7 mouse cellular contexts compared by ENCODE assay signal in genomic region chr19:6400096-6401086, GRCm38 (mm10). TPM values are rescaled to one million over a fixed set of nuclear protein-coding genes. Genes with fewer than 3 reads are reported as not detected.
A peak's percentile ranks its signal among the peaks of the same experiment; 100 is the strongest.
DNase-seq lines count a peak whose midpoint lies in the region; ATAC-seq and TF ChIP-seq lines count a peak whose summit lies in the region.

No protein-coding gene starts in this region.

- H3K27me3 ChIP-seq in testis, adult 2 months (ENCODE audit: control insufficient read depth, insufficient read depth, low read length) = no peaks in the 10 kb centered on the region
- peaks cover 44% of the 10 kb centered on the region for H3K27me3 ChIP-seq in embryonic facial prominence, embryonic 15.5 days
- peaks cover 25% of the 10 kb centered on the region for H3K27me3 ChIP-seq in intestine, embryonic 16.5 days (replicated peaks; ENCODE audit: control insufficient read depth, insufficient read depth, low read length)
- peaks cover 76% of the 10 kb centered on the region for H3K27me3 ChIP-seq in midbrain, embryonic 10.5 days (ENCODE audit: low read depth, poor library complexity, severe bottlenecking)

- H3K36me3 ChIP-seq in testis, adult 2 months (ENCODE audit: control insufficient read depth, insufficient read depth, low read length) = no peaks in the 10 kb centered on the region
- no peaks in the 10 kb centered on the region for H3K36me3 ChIP-seq in embryonic facial prominence, embryonic 15.5 days
- H3K36me3 ChIP-seq in intestine, embryonic 16.5 days (ENCODE audit: control insufficient read depth, insufficient read depth, low read length) = no peaks in the 10 kb centered on the region
- no peaks in the 10 kb centered on the region for H3K36me3 ChIP-seq in midbrain, embryonic 10.5 days

- ATAC-seq in embryonic facial prominence, embryonic 15.5 days (ENCODE audit: insufficient number of reproducible peaks, low FRiP score, low TSS enrichment, low read depth) = 0 out of 2 replicates have a peak, but pooled peaks have one; percentile 1
- ATAC-seq in intestine, embryonic 16.5 days = peak; percentile 1; the same call in 1 of the 2 replicates

- no peaks in the 10 kb centered on the region for H3K9me3 ChIP-seq in embryonic facial prominence, embryonic 15.5 days (replicated peaks)
- H3K9me3 ChIP-seq in intestine, embryonic 16.5 days (ENCODE audit: control insufficient read depth, low read length) = no peaks in the 10 kb centered on the region
- H3K9me3 ChIP-seq in midbrain, embryonic 10.5 days (replicated peaks) = no peaks in the 10 kb centered on the region

- TF ChIP-seq CTCF in testis, adult 2 months (IDR thresholded peaks at IDR 0.05; ENCODE audit: control insufficient read depth, insufficient read depth, insufficient replicate concordance, low read depth, low read length) = no peak

- peak overlapping the region; percentile 97 for H3K4me2 ChIP-seq in embryonic facial prominence, embryonic 15.5 days (replicated peaks)
- peak overlapping the region; percentile 100 for H3K4me2 ChIP-seq in intestine, embryonic 16.5 days (ENCODE audit: low read depth, low read length)

- H3K4me1 ChIP-seq in testis, adult 2 months (ENCODE audit: control insufficient read depth, insufficient read depth, low read length) = peaks cover 22% of the 10 kb centered on the region
- peaks cover 37% of the 10 kb centered on the region for H3K4me1 ChIP-seq in embryonic facial prominence, embryonic 15.5 days
- peaks cover 28% of the 10 kb centered on the region for H3K4me1 ChIP-seq in intestine, embryonic 16.5 days (ENCODE audit: control insufficient read depth, insufficient read depth, low read length)
- H3K4me1 ChIP-seq in midbrain, embryonic 10.5 days = peaks cover 68% of the 10 kb centered on the region

- WGBS in embryonic facial prominence, embryonic 15.5 days = 1% methylated on average over 29 of the region's 29 CpGs
- 2% methylated on average over 29 of the region's 29 CpGs for WGBS in intestine, embryonic 16.5 days
- WGBS in midbrain, embryonic 10.5 days = 4% methylated on average over 29 of the region's 29 CpGs

- 0 out of 2 replicates have a peak overlapping the region, but pooled peaks have one; percentile 35 for H3K9ac ChIP-seq in embryonic facial prominence, embryonic 15.5 days
- peak overlapping the region; percentile 72 for H3K9ac ChIP-seq in intestine, embryonic 16.5 days (ENCODE audit: low read depth, low read length)

- DNase-seq in testis, postnatal 14 days (ENCODE audit: low spot score) = no peak
- no peak for DNase-seq in midbrain, embryonic 10.5 days (ENCODE audit: low spot score)
- peak; percentile 75 for DNase-seq in thymus, postnatal 14 days
- DNase-seq in adipocyte (ENCODE audit: low spot score) = no peak

- H3K4me3 ChIP-seq in testis, adult 2 months (ENCODE audit: control insufficient read depth, low read depth, low read length) = peak overlapping the region; percentile 22
- peak overlapping the region; percentile 52 for H3K4me3 ChIP-seq in embryonic facial prominence, embryonic 15.5 days (replicated peaks)
- peak overlapping the region; percentile 71 for H3K4me3 ChIP-seq in intestine, embryonic 16.5 days (ENCODE audit: low read length)
- H3K4me3 ChIP-seq in midbrain, embryonic 10.5 days = peak overlapping the region; percentile 66

- no peak overlapping the region for H3K27ac ChIP-seq in testis, adult 2 months (ENCODE audit: control insufficient read depth, insufficient read depth, low read depth, low read length)
- no peak overlapping the region for H3K27ac ChIP-seq in embryonic facial prominence, embryonic 15.5 days (replicated peaks)
- peak overlapping the region; percentile 57; the same call in 1 of the 2 replicates for H3K27ac ChIP-seq in intestine, embryonic 16.5 days (ENCODE audit: low read length)
- H3K27ac ChIP-seq in midbrain, embryonic 10.5 days (replicated peaks) = peak overlapping the region; percentile 87

- no peak for TF ChIP-seq POLR2A in testis, adult 2 months (IDR thresholded peaks at IDR 0.05; ENCODE audit: control insufficient read depth, low read depth, low read length)

RNA-seq across cellular contexts. Expression of gene Rasgrp2, which starts 1.3 kb away (rescaled TPM):
- 8.2 and 8.4 TPM in 2 replicates for polyA plus RNA-seq in testis, adult 2 months (2012; rRNA removed)
- polyA plus RNA-seq in embryonic facial prominence, embryonic 15.5 days (2015; fragmentation: Nextera tagmentation; extraction: Ambion mirVana) = 39.9 and 45.0 TPM in 2 replicates
- polyA plus RNA-seq in intestine, embryonic 16.5 days (2015; fragmentation: Nextera tagmentation; extraction: Ambion mirVana) = 41.8 and 47.0 TPM in 2 replicates
- 13.5 and 16.3 TPM in 2 replicates for polyA plus RNA-seq in midbrain, embryonic 10.5 days (2016; fragmentation: Nextera tagmentation; extraction: Ambion mirVana)

RNA-seq across cellular contexts. Expression of gene Pygm, which starts 16.2 kb away (rescaled TPM):
- polyA plus RNA-seq in testis, adult 2 months (2012; rRNA removed) = 6.9 and 7.6 TPM in 2 replicates
- polyA plus RNA-seq in embryonic facial prominence, embryonic 15.5 days (2015; fragmentation: Nextera tagmentation; extraction: Ambion mirVana) = 35.6 and 38.9 TPM in 2 replicates
- 6.0 and 6.8 TPM in 2 replicates for polyA plus RNA-seq in intestine, embryonic 16.5 days (2015; fragmentation: Nextera tagmentation; extraction: Ambion mirVana)
- 2.1 and 2.7 TPM in 2 replicates for polyA plus RNA-seq in midbrain, embryonic 10.5 days (2016; fragmentation: Nextera tagmentation; extraction: Ambion mirVana)

RNA-seq across cellular contexts. Expression of gene Nrxn2, which starts 18.1 kb away (rescaled TPM):
- polyA plus RNA-seq in testis, adult 2 months (2012; rRNA removed) = 2.5 and 3.2 TPM in 2 replicates
- polyA plus RNA-seq in embryonic facial prominence, embryonic 15.5 days (2015; fragmentation: Nextera tagmentation; extraction: Ambion mirVana) = 1.7 and 1.8 TPM in 2 replicates
- polyA plus RNA-seq in intestine, embryonic 16.5 days (2015; fragmentation: Nextera tagmentation; extraction: Ambion mirVana) = 0.73 and 0.97 TPM in 2 replicates
- 5.1 and 7.2 TPM in 2 replicates for polyA plus RNA-seq in midbrain, embryonic 10.5 days (2016; fragmentation: Nextera tagmentation; extraction: Ambion mirVana)

RNA-seq across cellular contexts. Expression of gene Sf1, which starts 36.9 kb away (rescaled TPM):
- 167 and 174 TPM in 2 replicates for polyA plus RNA-seq in testis, adult 2 months (2012; rRNA removed)
- polyA plus RNA-seq in embryonic facial prominence, embryonic 15.5 days (2015; fragmentation: Nextera tagmentation; extraction: Ambion mirVana) = 132 and 145 TPM in 2 replicates
- polyA plus RNA-seq in intestine, embryonic 16.5 days (2015; fragmentation: Nextera tagmentation; extraction: Ambion mirVana) = 94.7 and 103 TPM in 2 replicates
- polyA plus RNA-seq in midbrain, embryonic 10.5 days (2016; fragmentation: Nextera tagmentation; extraction: Ambion mirVana) = 189 and 194 TPM in 2 replicates

RNA-seq across cellular contexts. Expression of gene Map4k2, which starts 59.5 kb away (rescaled TPM):
- 21.4 and 24.8 TPM in 2 replicates for polyA plus RNA-seq in testis, adult 2 months (2012; rRNA removed)
- polyA plus RNA-seq in embryonic facial prominence, embryonic 15.5 days (2015; fragmentation: Nextera tagmentation; extraction: Ambion mirVana) = 15.6 and 16.7 TPM in 2 replicates
- 7.9 and 10.0 TPM in 2 replicates for polyA plus RNA-seq in intestine, embryonic 16.5 days (2015; fragmentation: Nextera tagmentation; extraction: Ambion mirVana)
- polyA plus RNA-seq in midbrain, embryonic 10.5 days (2016; fragmentation: Nextera tagmentation; extraction: Ambion mirVana) = 11.3 and 13.8 TPM in 2 replicates

Comparison
In these comparisons a context has a peak if more than half of its experiments do, and no peak if none do; other contexts are left out.
1. H3K27ac ChIP-seq: peak in intestine, embryonic 16.5 days (single experiment) and midbrain, embryonic 10.5 days (single experiment); none in testis, adult 2 months (single experiment) and embryonic facial prominence, embryonic 15.5 days (single experiment).
2. Peak in every context shown above with its lines, with median percentiles within 50 percentile points of each other: H3K4me3 ChIP-seq.